1 mouse cellular context compared by ENCODE assay signal in the genomic region with DNA sequence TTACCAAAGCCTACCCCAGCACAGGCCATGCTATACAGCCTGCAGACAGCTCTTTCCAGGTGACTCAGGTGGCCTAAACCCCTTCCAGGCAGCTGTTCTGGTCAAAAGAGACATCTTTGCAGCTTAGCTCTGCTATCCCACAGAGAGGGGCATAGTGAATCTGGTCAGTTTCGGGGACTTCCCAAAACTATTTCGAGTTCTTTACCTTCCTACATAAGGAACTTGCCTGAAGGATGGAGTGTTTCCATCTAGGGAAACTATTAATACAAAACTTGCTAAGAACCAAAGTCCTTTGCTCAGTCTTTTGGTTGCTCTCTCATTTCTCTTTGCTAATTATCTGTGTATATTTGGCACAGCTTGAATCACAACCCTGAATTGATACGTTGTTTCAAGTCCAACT.
A peak's percentile ranks its signal among the peaks of the same experiment; 100 is the strongest.
TF ChIP-seq lines count a peak whose summit lies in the region.

No protein-coding gene starts in this region.

TF ChIP-seq in CH12.LX, 34 proteins besides CTCF, POLR2A, EP300 and RAD21 (continued from another document):
- TF ChIP-seq PAX5 (IDR thresholded peaks at IDR 0.05; ENCODE audit: low read length) (no peak), ZKSCAN1 (IDR thresholded peaks at IDR 0.05; ENCODE audit: borderline replicate concordance, low read depth, low read length) (no peak), SMC3 (IDR thresholded peaks at IDR 0.05; ENCODE audit: low read depth, low read length) (no peak), E2F4 (IDR thresholded peaks at IDR 0.05; ENCODE audit: insufficient replicate concordance, low read depth, low read length) (no peak), KAT2A (IDR thresholded peaks at IDR 0.05; ENCODE audit: insufficient replicate concordance, low read length) (no peak), JUN (IDR thresholded peaks at IDR 0.05; ENCODE audit: insufficient read depth, low read depth, low read length) (no peak), MAZ (IDR thresholded peaks at IDR 0.05; ENCODE audit: low read depth, low read length) (no peak), USF1 (IDR thresholded peaks at IDR 0.05; ENCODE audit: low read depth, low read length) (no peak), USF2 (conservative IDR thresholded peaks at IDR 0.05; ENCODE audit: low read depth, low read length) (no peak), ZC3H11A (IDR thresholded peaks at IDR 0.05; ENCODE audit: low read depth, low read length) (no peak), CHD2 (IDR thresholded peaks at IDR 0.05; ENCODE audit: low read length) (no peak), ELF1 (IDR thresholded peaks at IDR 0.05; ENCODE audit: low read depth, low read length) (no peak), SIN3A (IDR thresholded peaks at IDR 0.05; ENCODE audit: low read length) (no peak), CHD1 (IDR thresholded peaks at IDR 0.05; ENCODE audit: low read depth, low read length) (no peak), JUND (conservative IDR thresholded peaks at IDR 0.05; ENCODE audit: low read depth, low read length) (0 out of 2 replicates have a peak, but pooled peaks have one; percentile 7), TBP (conservative IDR thresholded peaks at IDR 0.05; ENCODE audit: low read depth, low read length) (no peak), MEF2A (IDR thresholded peaks at IDR 0.05; ENCODE audit: borderline replicate concordance, low read depth, low read length) (peak; percentile 70), MXI1 (IDR thresholded peaks at IDR 0.05; ENCODE audit: low read depth, low read length) (no peak), MAFK (IDR thresholded peaks at IDR 0.05; ENCODE audit: insufficient replicate concordance, low read length) (no peak)
